Mouse (Mus musculus) hindbrain, embryonic 12.5 days (tissue): ENCODE results near the gene Gm2115. TPM values are rescaled to one million over a fixed set of nuclear protein-coding genes. Genes with fewer than 3 reads are reported as not detected.

ENCODE experiments used
- ATAC-seq: fragments of 200-750 bp; cut with Nextera tagmentation; 2 replicates; pipeline ENCODE4 v1.8.0; 2017; ENCODE audit warnings: moderate TSS enrichment; ENCODE audit not compliant: low FRiP score
- H3K27ac ChIP-seq: fragments of 300-500 bp; sonication (generic); 2 replicates; pipeline ENCODE4 v1.5.1; 2016; ENCODE audit warnings: mild to moderate bottlenecking
- H3K27me3 ChIP-seq: fragments of 300-500 bp; sonication (generic); 2 replicates; pipeline ENCODE4 v1.6.1; 2016; ENCODE audit warnings: mild to moderate bottlenecking
- H3K36me3 ChIP-seq: fragments of 300-500 bp; sonication (generic); 2 replicates; pipeline ENCODE4 v1.6.1; 2016; ENCODE audit warnings: mild to moderate bottlenecking
- H3K4me1 ChIP-seq: fragments of 300-500 bp; sonication (generic); 2 replicates; pipeline ENCODE4 v1.6.1; 2016
- H3K4me2 ChIP-seq: fragments of 300-500 bp; sonication (generic); replicated peaks from 2 replicates; pipeline ENCODE4 v1.6.1; 2016; ENCODE audit warnings: mild to moderate bottlenecking
- H3K4me3 ChIP-seq: fragments of 300-500 bp; sonication (generic); 2 replicates; pipeline ENCODE4 v1.5.1; 2016; ENCODE audit warnings: mild to moderate bottlenecking
- H3K9ac ChIP-seq: fragments of 300-500 bp; sonication (generic); 2 replicates; pipeline ENCODE4 v1.6.1; 2016; ENCODE audit warnings: mild to moderate bottlenecking, moderate library complexity
- H3K9me3 ChIP-seq: fragments of 300-500 bp; sonication (generic); replicated peaks from 2 replicates; pipeline ENCODE4 v1.6.1; 2016; ENCODE audit warnings: mild to moderate bottlenecking
- WGBS: fragments of 180-500 bp; shearing (Covaris S2); methylation state at CpG from one replicate; pipeline ENCODE4 v1.1.7; 2016; 5-methylcytosine and 5-hydroxymethylcytosine counted together
- polyA plus RNA-seq: library from polyadenylated mRNA; unstranded; fragments of >200 nt; fragmentation: Nextera tagmentation; extraction: Ambion mirVana; gene quantifications from 2 replicates; pipeline ENCODE4 v1.2.1, GENCODE M21; 2016

Gm2115 gene
- polyA plus RNA-seq = 0.39 and 0.53 TPM in 2 replicates

DNA sequence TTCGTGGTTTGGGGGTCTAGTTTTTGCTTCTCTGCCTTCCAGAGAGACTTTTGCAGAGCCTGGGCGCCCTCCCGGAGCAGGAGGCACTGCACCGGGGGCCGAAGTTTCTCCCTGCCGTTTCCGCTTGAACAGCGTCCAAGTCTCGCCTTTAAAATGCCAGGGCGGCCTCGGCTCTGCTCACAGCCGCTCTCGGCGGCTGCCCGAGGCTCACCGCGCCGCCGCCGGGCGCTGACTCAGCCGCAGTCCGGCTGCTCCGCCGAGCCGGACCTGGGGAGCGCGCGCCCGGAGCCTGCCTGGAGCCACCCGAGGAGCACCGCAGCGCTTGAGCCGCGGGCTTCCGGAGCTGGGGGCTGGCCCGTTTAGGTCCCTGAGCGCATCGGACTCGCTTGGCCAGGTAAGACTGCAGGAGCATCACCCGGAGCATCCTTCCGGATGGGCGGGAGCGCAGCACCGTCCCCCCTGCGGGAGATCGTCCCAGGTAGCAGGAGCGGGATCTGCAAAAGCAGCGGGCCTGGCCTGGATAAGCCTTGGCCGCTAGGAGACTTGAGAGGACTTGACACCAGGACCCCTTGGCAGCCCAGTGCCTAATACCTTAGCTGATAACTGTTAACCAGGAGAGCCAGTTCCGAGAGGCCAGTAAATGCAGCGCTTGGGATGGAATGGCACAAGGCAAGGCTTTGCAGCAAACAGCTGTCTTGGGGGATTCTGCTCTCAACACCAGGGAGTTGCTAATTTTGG is at the start of gene Gm2115:
TSS of gene Gm2115 (plus strand) at position 159 of the 738 bp plus-strand sequence.
- H3K4me3 ChIP-seq = peak within 1 kb of the TSS; percentile 51
- peak within 1 kb of the TSS; percentile 62 for H3K9ac ChIP-seq
- no peak within 1 kb of the TSS for H3K27ac ChIP-seq
- ATAC-seq = peak; percentile 94
- H3K36me3 ChIP-seq = no peaks in the 10 kb centered on the region
- no peaks in the 10 kb centered on the region for H3K9me3 ChIP-seq
- under 1% methylated on average over 52 of the region's 52 CpGs for WGBS
- H3K4me1 ChIP-seq = peaks cover 5% of the 10 kb centered on the region
- H3K4me2 ChIP-seq = peak within 1 kb of the TSS; percentile 90
- H3K27me3 ChIP-seq = peaks cover 32% of the 10 kb centered on the region

DNA sequence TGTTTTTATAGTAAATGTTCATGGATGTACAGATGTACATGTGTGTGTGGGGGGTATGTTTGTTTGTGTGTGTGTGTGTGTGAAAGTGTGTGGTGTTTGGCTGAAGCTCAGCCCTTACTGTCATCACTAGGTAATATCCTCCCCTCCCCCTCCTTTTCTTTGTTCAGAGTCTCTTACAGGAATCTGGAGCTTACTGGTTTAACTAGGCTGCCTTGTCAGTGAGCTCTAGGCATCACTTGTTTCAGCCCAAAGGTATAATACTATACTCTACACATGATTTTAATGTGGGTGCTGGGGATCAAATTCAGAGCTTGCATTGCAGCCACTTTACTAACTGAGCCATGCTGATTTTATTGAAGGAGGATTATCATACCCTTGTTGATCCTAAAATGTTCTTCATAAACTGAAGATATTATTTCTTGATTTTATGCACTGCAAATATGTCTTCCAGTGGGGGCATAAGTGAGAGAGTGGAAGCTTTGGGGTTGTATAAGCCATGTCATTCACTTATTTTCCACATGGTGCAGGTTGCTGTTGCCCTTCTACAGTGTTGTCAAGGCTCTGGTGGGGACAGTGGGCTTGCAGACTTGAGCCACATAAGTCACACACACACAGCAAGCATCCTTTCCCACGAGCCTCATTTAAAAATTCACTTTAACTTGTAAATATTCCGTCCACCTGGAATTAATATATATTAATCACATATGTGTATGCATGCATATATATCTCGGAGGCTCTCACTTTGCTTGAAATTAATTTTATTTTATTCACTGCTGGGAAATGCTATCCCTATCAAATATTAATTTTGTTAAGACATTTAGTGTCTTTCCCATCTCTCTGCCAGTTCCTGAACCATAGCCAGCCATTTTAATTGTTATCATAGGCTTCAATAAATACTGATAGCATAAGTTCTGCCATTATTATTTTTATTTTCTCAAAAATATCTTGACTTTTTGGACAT is 45.0 kb upstream of the Gm2115 start:
- Histone ChIP-seq H3K9ac (no peak overlapping the region), H3K4me3 (no peak overlapping the region), H3K36me3 (no peaks in the 10 kb centered on the region), H3K9me3 (no peaks in the 10 kb centered on the region), H3K27me3 (no peaks in the 10 kb centered on the region), H3K4me2 (no peak overlapping the region), H3K4me1 (no peaks in the 10 kb centered on the region), H3K27ac (no peak overlapping the region)
- WGBS = 79% methylated on average over 3 of the region's 3 CpGs
- no peak for ATAC-seq

DNA sequence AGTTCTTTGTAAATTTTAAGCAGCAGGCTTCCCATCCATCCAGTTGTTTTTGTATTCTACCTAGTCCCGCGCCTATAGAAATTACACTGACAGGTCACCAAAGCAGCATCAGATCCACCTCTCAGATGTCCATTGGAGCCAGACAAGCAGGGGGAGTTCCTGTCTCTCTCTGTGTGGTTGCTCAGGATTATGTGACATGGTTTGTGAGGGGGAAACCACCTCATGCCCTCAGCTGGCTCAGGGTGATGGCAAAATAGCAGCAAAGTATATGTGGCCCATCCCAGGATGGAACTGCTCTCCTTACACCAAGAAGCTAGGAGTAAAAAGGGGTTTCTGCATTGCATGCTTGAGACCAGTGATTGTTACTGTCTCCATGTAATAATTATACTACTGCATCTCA is 42.3 kb upstream of the Gm2115 start:
- WGBS = 79% methylated on average over 2 of the region's 2 CpGs

DNA sequence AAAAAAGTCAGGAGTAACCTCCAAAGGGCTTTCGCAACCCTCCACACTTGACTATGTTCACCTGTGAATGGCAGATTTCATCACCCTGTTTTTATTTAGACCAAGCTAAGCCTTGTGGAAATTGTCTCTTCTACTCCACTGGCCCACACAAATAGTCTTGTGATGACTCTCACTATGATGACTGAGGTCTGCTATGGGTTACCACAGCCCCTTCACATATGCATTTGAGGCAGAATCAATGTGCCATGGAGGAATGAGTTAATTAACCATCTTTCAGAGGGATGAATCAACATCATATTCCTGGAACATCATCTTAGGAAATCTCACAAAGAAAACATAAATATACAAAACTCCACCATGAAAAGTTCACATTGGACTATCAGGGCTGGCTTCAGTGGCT is 25.6 kb upstream of the Gm2115 start:
- no peaks in the 10 kb centered on the region for H3K36me3 ChIP-seq
- no peaks in the 10 kb centered on the region for H3K4me1 ChIP-seq
- H3K27me3 ChIP-seq = no peaks in the 10 kb centered on the region
- no peak overlapping the region for H3K4me3 ChIP-seq
- H3K27ac ChIP-seq = no peak overlapping the region
- no peak overlapping the region for H3K4me2 ChIP-seq
- no peak overlapping the region for H3K9ac ChIP-seq
- H3K9me3 ChIP-seq = no peaks in the 10 kb centered on the region
- 100% methylated on average over 1 of the region's 1 CpGs for WGBS
- ATAC-seq = no peak

More for the DNA sequence above, 42.3 kb upstream of the Gm2115 start:
- no peak for ATAC-seq
- Histone ChIP-seq H3K27me3 (no peaks in the 10 kb centered on the region), H3K4me1 (no peaks in the 10 kb centered on the region), H3K4me3 (no peak overlapping the region), H3K27ac (no peak overlapping the region), H3K9ac (no peak overlapping the region), H3K36me3 (no peaks in the 10 kb centered on the region), H3K4me2 (no peak overlapping the region), H3K9me3 (no peaks in the 10 kb centered on the region)

DNA sequence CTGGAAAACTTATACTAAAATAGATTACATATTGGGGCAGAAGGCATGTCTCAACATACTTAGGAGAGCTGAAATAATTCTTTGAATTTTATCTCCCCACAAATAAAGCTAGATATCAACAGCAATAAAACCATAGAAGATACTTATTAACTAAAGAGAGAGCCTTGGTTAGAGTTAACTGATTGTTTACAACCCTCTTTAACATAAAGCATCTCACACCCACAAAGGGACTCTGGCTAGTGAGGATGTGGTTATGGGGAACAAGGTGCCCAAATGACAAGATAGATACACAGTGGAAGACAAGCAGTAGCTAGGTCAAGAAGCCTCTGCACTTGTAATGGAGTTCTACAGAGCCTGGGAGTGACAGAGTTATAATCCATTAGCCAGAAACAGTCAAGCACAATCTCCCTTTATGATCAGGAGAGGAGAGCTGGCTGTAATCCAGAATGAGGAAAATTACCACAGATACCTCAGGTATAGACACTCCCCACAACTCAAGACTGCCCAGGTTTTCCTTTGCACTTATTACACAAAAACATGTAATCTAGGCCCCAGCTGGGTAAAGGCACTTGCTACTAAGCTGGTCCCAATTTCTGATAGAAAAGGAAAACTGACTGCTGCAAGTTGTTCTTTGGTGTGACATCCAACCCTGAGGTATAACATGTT is 10.1 kb upstream of the Gm2115 start:
- H3K4me1 ChIP-seq = no peaks in the 10 kb centered on the region
- no peak overlapping the region for H3K9ac ChIP-seq
- no peaks in the 10 kb centered on the region for H3K27me3 ChIP-seq
- H3K27ac ChIP-seq = no peak overlapping the region
- H3K9me3 ChIP-seq = no peaks in the 10 kb centered on the region
- no peak overlapping the region for H3K4me3 ChIP-seq
- no peak for ATAC-seq
- no peak overlapping the region for H3K4me2 ChIP-seq
- no peaks in the 10 kb centered on the region for H3K36me3 ChIP-seq

DNA sequence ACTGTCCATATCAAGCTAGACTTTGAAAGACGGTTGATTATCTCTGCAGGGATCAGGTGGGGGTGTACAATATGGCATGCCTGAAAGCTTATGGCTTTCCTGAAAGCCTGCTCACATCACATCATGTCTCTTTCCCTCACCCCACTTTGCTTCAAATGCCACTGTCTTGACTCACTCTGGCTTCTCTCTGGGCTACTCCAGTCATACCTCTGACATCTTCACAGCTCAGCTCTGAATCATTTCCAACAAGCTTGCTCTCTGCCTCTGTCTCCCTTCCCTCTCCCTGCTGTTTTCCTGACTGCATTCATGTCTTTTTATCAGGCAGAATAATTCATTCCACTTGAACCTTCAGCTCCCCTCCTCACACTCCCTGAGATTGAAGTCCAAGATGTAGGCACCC is 7.4 kb upstream of the Gm2115 start:
- no peak overlapping the region for H3K9ac ChIP-seq
- no peaks in the 10 kb centered on the region for H3K9me3 ChIP-seq
- H3K27me3 ChIP-seq = no peaks in the 10 kb centered on the region
- H3K4me3 ChIP-seq = no peak overlapping the region
- no peak for ATAC-seq
- no peaks in the 10 kb centered on the region for H3K4me1 ChIP-seq
- no peaks in the 10 kb centered on the region for H3K36me3 ChIP-seq
- no peak overlapping the region for H3K4me2 ChIP-seq
- no peak overlapping the region for H3K27ac ChIP-seq
- WGBS = 60% methylated on average over 1 of the region's 1 CpGs

DNA sequence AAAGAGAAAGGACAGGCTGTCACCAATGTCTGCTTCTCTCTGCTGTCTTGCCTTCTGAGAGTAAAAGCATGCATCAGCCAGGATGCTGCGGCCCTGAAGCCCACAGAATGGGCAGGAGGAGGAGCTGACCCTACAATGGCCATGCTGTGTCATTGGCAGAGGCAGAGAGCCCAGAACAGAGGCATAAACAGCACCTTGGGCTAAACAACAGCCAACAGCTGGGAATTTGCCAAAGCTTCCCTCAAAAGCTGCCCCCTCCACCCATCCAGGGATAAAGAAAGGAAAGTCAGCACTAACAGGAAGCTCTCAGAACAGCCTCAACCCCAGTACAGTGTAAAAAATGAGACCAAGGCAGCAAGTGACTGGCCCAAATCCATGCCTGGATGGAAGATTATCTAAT is 6.3 kb upstream of the Gm2115 start:
- no peak for ATAC-seq
- Histone ChIP-seq H3K9ac (no peak overlapping the region), H3K9me3 (no peaks in the 10 kb centered on the region), H3K27me3 (peaks cover 5% of the 10 kb centered on the region; the same call in 1 of the 2 replicates), H3K27ac (no peak overlapping the region), H3K4me2 (no peak overlapping the region), H3K36me3 (no peaks in the 10 kb centered on the region), H3K4me1 (no peaks in the 10 kb centered on the region), H3K4me3 (no peak overlapping the region)
- 33% methylated on average over 1 of the region's 1 CpGs for WGBS

DNA sequence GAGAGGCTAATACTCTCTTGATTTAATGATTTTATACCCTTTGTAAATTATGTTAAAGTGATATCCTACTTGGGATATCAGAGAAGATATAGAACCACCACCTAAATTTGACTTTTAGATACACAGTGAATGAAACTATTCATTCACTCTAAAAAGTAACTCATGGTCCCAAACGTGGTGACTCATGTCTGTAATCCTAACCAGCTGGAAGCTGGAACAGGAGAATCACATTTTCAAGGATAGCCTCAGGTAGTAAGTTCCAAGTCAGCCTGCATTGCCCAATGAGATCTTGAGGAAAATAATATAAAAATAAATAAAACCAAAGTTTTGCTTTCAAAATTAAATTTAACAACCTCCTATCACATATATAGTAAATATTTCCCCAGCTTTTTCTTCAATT is 2.6 kb upstream of the Gm2115 start:
- Histone ChIP-seq H3K9me3 (no peaks in the 10 kb centered on the region), H3K36me3 (no peaks in the 10 kb centered on the region), H3K27me3 (peaks cover 32% of the 10 kb centered on the region), H3K4me1 (peaks cover 5% of the 10 kb centered on the region), H3K4me2 (no peak overlapping the region), H3K9ac (no peak overlapping the region), H3K4me3 (no peak overlapping the region), H3K27ac (no peak overlapping the region)
- ATAC-seq = no peak
- 63% methylated on average over 1 of the region's 1 CpGs for WGBS

DNA sequence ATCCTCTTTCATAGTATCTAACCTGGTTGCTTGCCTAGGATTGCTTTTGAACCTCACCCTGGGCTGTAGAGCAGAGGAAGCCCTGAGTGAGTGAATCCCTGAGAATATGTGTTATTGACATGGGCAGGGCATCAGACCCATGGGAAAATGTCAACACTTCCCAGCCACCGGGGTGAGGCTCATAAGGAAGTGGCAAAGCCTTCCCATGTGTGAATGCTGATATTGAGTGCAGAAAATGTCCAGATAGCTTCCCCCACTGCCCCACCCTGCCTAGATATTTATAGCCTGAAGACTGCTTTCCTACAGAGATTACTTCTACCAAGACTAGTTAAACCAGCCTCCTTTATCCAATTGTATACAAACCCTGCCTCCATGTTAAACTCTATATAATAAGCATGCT is 4.0 kb downstream of the Gm2115 start:
- ATAC-seq = no peak
- Histone ChIP-seq H3K4me1 (peaks cover 5% of the 10 kb centered on the region), H3K27me3 (peaks cover 24% of the 10 kb centered on the region), H3K4me3 (no peak overlapping the region), H3K9ac (no peak overlapping the region), H3K4me2 (no peak overlapping the region), H3K27ac (no peak overlapping the region), H3K36me3 (no peaks in the 10 kb centered on the region), H3K9me3 (no peaks in the 10 kb centered on the region)
- 94% methylated on average over 1 of the region's 1 CpGs for whole genome bisulfite sequencing

DNA sequence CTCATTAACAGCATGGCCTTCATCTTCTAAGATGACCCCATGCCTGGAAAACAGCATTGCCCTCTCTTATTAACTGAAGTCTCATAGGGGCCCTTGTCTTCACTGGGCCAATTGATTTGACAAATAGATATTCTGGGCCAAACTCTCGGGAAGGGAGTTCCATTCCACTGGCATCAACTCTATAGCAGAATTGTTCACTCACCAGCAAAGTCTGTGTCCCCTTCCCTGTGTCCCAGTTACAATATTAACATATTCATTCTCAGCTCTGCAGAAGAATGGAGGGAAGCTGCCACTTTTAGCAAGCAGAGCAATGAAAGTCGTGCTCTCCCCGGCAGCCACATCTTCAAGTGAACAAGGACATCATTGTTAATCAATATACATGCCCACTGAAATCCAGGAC is 5.9 kb downstream of the Gm2115 start:
- Histone ChIP-seq H3K9me3 (no peaks in the 10 kb centered on the region), H3K4me2 (no peak overlapping the region), H3K27ac (no peak overlapping the region), H3K27me3 (peaks cover 6% of the 10 kb centered on the region; the same call in 1 of the 2 replicates), H3K4me3 (no peak overlapping the region), H3K4me1 (no peaks in the 10 kb centered on the region), H3K36me3 (no peaks in the 10 kb centered on the region), H3K9ac (no peak overlapping the region)
- WGBS = 62% methylated on average over 3 of the region's 3 CpGs
- ATAC-seq = no peak

DNA sequence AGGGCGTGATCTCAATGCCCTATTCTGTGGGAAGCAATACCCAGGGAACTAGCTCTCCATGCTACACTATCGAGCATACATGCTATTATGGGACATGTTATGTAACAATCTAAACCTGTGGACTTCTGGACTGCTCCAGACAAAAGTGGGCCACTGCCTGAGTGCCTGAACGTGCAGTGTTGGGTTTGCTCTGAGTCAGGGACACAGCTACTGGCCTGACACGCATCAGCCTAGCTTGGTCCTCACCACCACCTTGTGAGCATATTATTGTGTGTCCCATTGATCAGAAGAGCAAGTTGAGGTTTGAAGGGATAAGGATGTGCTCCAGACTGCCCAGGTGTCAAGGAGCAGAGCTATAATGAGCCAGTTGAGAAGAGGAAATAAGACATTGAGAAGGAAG is 16.2 kb downstream of the Gm2115 start:
- Histone ChIP-seq H3K4me2 (no peak overlapping the region), H3K4me3 (no peak overlapping the region), H3K27ac (no peak overlapping the region), H3K36me3 (no peaks in the 10 kb centered on the region), H3K9ac (no peak overlapping the region), H3K27me3 (no peaks in the 10 kb centered on the region), H3K4me1 (no peaks in the 10 kb centered on the region), H3K9me3 (no peaks in the 10 kb centered on the region)
- ATAC-seq = no peak
- WGBS = 87% methylated on average over 4 of the region's 4 CpGs

DNA sequence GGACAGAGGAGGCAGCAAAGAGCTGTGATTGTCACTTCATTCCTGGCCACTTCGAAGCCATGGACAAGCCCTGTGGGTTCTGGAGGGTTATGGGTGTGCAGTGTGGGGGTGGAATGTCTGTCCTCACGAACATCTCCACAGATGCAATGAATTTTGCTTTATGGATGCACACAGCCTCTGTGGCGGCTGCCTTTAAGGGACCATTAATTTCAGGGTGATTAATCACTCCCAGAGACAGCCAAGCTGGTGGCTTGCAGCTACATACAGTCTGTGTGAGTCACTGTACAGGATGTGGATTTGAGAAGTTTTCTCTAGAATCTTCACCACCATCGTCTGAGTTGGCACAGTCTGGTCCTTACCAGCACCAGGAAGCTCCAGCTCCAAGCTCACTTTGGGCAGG is 17.9 kb downstream of the Gm2115 start:
- Histone ChIP-seq H3K36me3 (no peaks in the 10 kb centered on the region), H3K4me1 (no peaks in the 10 kb centered on the region), H3K9ac (no peak overlapping the region), H3K27ac (no peak overlapping the region), H3K4me2 (no peak overlapping the region), H3K9me3 (no peaks in the 10 kb centered on the region), H3K27me3 (no peaks in the 10 kb centered on the region), H3K4me3 (no peak overlapping the region)
- 68% methylated on average over 4 of the region's 4 CpGs for WGBS
- no peak; the same call in 1 of the 2 replicates for ATAC-seq
